Comparison of ENCODE assay signal across 8 mouse cellular contexts in genomic region chr19:23151651-23152070, GRCm38 (mm10). TPM values are rescaled to one million over a fixed set of nuclear protein-coding genes. Genes with fewer than 3 reads are reported as not detected.
DNase-seq lines count a peak whose midpoint lies in the region; ATAC-seq and TF ChIP-seq lines count a peak whose summit lies in the region.

No protein-coding gene starts in this region.

- 35% methylated on average over 11 of the region's 11 CpGs for WGBS in midbrain, embryonic 14.5 days
- WGBS in midbrain, embryonic 15.5 days = 42% methylated on average over 11 of the region's 11 CpGs
- 17% methylated on average over 11 of the region's 11 CpGs for whole genome bisulfite sequencing in heart, postnatal 0 days
- 9% methylated on average over 11 of the region's 11 CpGs for WGBS in liver, embryonic 13.5 days (ENCODE audit: insufficient replicate concordance)

- TF ChIP-seq CTCF in heart, postnatal 0 days (IDR thresholded peaks at IDR 0.05; ENCODE audit: low read depth) = peak; percentile 59

- no peaks in the 10 kb centered on the region for H3K4me1 ChIP-seq in midbrain, embryonic 14.5 days (ENCODE audit: control insufficient read depth, insufficient read depth, low read length)
- no peaks in the 10 kb centered on the region for H3K4me1 ChIP-seq in midbrain, embryonic 15.5 days
- peaks cover 24% of the 10 kb centered on the region for H3K4me1 ChIP-seq in heart, postnatal 0 days (ENCODE audit: control insufficient read depth, insufficient read depth)
- H3K4me1 ChIP-seq in liver, embryonic 13.5 days (replicated peaks) = peaks cover 77% of the 10 kb centered on the region

- DNase-seq in midbrain, embryonic 14.5 days = peak; percentile 47
- peak; percentile 46 to 72 for DNase-seq in adrenal gland, postnatal 36 days
- DNase-seq in heart, postnatal 0 days (ENCODE audit: low spot score) = peak; percentile 87
- DNase-seq in liver, embryonic 13.5 days = peak; percentile 50
- DNase-seq in spleen, adult 12 weeks (ENCODE audit: low spot score) = peak; percentile 57
- no peak for DNase-seq in urinary bladder, postnatal 4 days (ENCODE audit: low spot score in 2 of 2)
- DNase-seq in right cerebral cortex, postnatal 4 days = no peak

- no peak overlapping the region for H3K27ac ChIP-seq in midbrain, embryonic 14.5 days (replicated peaks; ENCODE audit: low read depth, low read length)
- no peak overlapping the region for H3K27ac ChIP-seq in midbrain, embryonic 15.5 days
- no peak overlapping the region for H3K27ac ChIP-seq in heart, postnatal 0 days (ENCODE audit: low read depth)
- H3K27ac ChIP-seq in liver, embryonic 13.5 days = peak overlapping the region; percentile 83

- no peaks in the 10 kb centered on the region for H3K36me3 ChIP-seq in midbrain, embryonic 14.5 days (ENCODE audit: control insufficient read depth, insufficient read depth, low read length)
- no peaks in the 10 kb centered on the region for H3K36me3 ChIP-seq in midbrain, embryonic 15.5 days (replicated peaks)
- H3K36me3 ChIP-seq in heart, postnatal 0 days (replicated peaks; ENCODE audit: control insufficient read depth, insufficient read depth, low read length) = no peaks in the 10 kb centered on the region
- H3K36me3 ChIP-seq in liver, embryonic 13.5 days = no peaks in the 10 kb centered on the region

- TF ChIP-seq EP300 in heart, postnatal 0 days (IDR thresholded peaks at IDR 0.05; ENCODE audit: low read depth) = no peak

- no peaks in the 10 kb centered on the region for H3K27me3 ChIP-seq in midbrain, embryonic 14.5 days (ENCODE audit: control insufficient read depth, insufficient read depth, low read length)
- no peaks in the 10 kb centered on the region for H3K27me3 ChIP-seq in midbrain, embryonic 15.5 days (replicated peaks)
- H3K27me3 ChIP-seq in heart, postnatal 0 days (ENCODE audit: control insufficient read depth, insufficient read depth, low read length) = no peaks in the 10 kb centered on the region
- no peaks in the 10 kb centered on the region for H3K27me3 ChIP-seq in liver, embryonic 13.5 days

- H3K9me3 ChIP-seq in midbrain, embryonic 14.5 days (ENCODE audit: control insufficient read depth, low read length) = no peaks in the 10 kb centered on the region
- no peaks in the 10 kb centered on the region for H3K9me3 ChIP-seq in midbrain, embryonic 15.5 days
- H3K9me3 ChIP-seq in heart, postnatal 0 days (replicated peaks; ENCODE audit: control insufficient read depth, low read length) = no peaks in the 10 kb centered on the region
- H3K9me3 ChIP-seq in liver, embryonic 13.5 days (replicated peaks) = no peaks in the 10 kb centered on the region

- no peak overlapping the region for H3K4me3 ChIP-seq in midbrain, embryonic 14.5 days (replicated peaks; ENCODE audit: low read depth, low read length)
- H3K4me3 ChIP-seq in midbrain, embryonic 15.5 days = no peak overlapping the region
- H3K4me3 ChIP-seq in heart, postnatal 0 days (ENCODE audit: low read depth, low read length) = no peak overlapping the region
- H3K4me3 ChIP-seq in liver, embryonic 13.5 days (replicated peaks) = peak overlapping the region; percentile 42

- no peak overlapping the region for H3K9ac ChIP-seq in midbrain, embryonic 14.5 days (replicated peaks; ENCODE audit: low read length)
- H3K9ac ChIP-seq in midbrain, embryonic 15.5 days = no peak overlapping the region
- no peak overlapping the region for H3K9ac ChIP-seq in heart, postnatal 0 days (replicated peaks; ENCODE audit: low read depth, low read length)
- peak overlapping the region; percentile 61 for H3K9ac ChIP-seq in liver, embryonic 13.5 days

- no peak overlapping the region for H3K4me2 ChIP-seq in midbrain, embryonic 14.5 days (ENCODE audit: low read length)
- H3K4me2 ChIP-seq in midbrain, embryonic 15.5 days = no peak overlapping the region
- H3K4me2 ChIP-seq in heart, postnatal 0 days (ENCODE audit: low read depth, low read length) = peak overlapping the region; percentile 17
- peak overlapping the region; percentile 65 for H3K4me2 ChIP-seq in liver, embryonic 13.5 days

- ATAC-seq in midbrain, embryonic 14.5 days (ENCODE audit: low FRiP score, low TSS enrichment) = no peak
- ATAC-seq in midbrain, embryonic 15.5 days (replicated peaks) = no peak
- peak; percentile 72 for ATAC-seq in heart, postnatal 0 days (ENCODE audit: insufficient read depth, low read depth)
- ATAC-seq in liver, embryonic 13.5 days (ENCODE audit: low read depth) = peak; percentile 72

RNA-seq across cellular contexts. Expression of gene Klf9, which starts 10.6 kb away (rescaled TPM):
- 0.93 and 1.2 TPM in 2 replicates for polyA plus RNA-seq in midbrain, embryonic 14.5 days (2014; fragmentation: Nextera tagmentation; extraction: Ambion mirVana)
- polyA plus RNA-seq in midbrain, embryonic 15.5 days (2015; fragmentation: Nextera tagmentation; extraction: Ambion mirVana) = 2.4 and 2.7 TPM in 2 replicates
- total RNA-seq in adrenal gland, postnatal 36 days (2021) = 10 to 100 TPM; 79.4 to 87.7 TPM
- 35.1 and 71.5 TPM in 2 replicates for total RNA-seq in heart, postnatal 0 days (2014; rRNA removed; ENCODE audit: low replicate concordance)
- polyA plus RNA-seq in heart, postnatal 0 days (2015; fragmentation: Nextera tagmentation; extraction: Ambion mirVana) = 14.4 and 16.5 TPM in 2 replicates
- polyA plus RNA-seq in liver, embryonic 13.5 days (2015; fragmentation: Nextera tagmentation; extraction: Ambion mirVana) = 1.3 and 1.6 TPM in 2 replicates

Comparison
In these comparisons a context has a peak if more than half of its experiments do, and no peak if none do; other contexts are left out.
1. ATAC-seq: peak in heart, postnatal 0 days (single experiment) and liver, embryonic 13.5 days (single experiment); none in midbrain, embryonic 14.5 days (single experiment) and midbrain, embryonic 15.5 days (single experiment).
2. DNase-seq: peak in midbrain, embryonic 14.5 days (single experiment), adrenal gland, postnatal 36 days (2 of 2), heart, postnatal 0 days (single experiment), liver, embryonic 13.5 days (single experiment) and spleen, adult 12 weeks (single experiment); none in urinary bladder, postnatal 4 days (0 of 2) and right cerebral cortex, postnatal 4 days (single experiment).
3. H3K4me2 ChIP-seq: peak in heart, postnatal 0 days (single experiment) and liver, embryonic 13.5 days (single experiment); none in midbrain, embryonic 14.5 days (single experiment) and midbrain, embryonic 15.5 days (single experiment).